Mouse (Mus musculus) spleen, adult 18-20 months (tissue): ENCODE results near the gene Olfr1307.

Source experiments
- DNase-seq, 2 experiments: peaks; one replicate each; pipeline ENCODE4 v3.0.0; 2022; ENCODE audit warnings: mixed read lengths in 2 of 2

The Olfr1307 gene

DNA sequence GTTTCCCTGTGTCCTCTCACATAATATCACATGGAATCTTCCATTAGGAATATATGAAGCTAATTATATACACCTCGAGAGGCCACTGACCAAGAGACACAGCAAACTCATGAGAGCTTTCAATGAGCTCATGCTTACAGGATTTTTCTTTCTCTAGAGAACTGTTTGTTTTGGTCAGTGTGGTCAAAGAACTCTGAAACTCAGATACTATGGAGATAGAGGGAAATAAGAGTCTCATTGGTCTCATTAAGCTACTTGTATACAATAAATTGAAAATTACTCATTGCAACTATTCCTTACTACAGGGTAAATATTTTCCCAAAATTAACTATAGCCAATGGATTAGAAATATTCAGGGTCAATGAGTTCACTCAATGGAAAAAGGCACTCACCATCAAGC, at the start of gene Olfr1307:
Gene Olfr1307, minus strand, starts transcription at position 101 of the 400 bp plus-strand sequence.
- no peak for DNase-seq

DNA sequence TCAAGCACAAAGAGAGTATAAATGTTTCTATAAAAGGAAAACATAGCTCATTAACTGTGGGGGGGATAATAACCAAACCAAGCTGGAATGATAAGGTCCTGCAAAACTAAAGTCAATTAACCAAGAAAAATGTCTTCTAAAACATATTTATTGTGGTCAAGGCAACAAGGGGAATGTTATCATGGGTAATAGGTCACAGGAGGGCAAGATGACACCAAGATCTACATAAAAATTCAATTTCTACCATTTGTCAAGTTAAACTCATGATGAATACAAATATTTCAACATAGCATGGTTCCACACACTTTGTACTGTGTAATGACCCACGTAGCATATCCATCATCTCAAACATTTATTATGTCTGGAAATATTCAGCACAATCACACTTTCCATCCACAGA, 40.9 kb upstream of the Olfr1307 start, which contains the start of gene Olfr1309:
Gene Olfr1309, minus strand, starts transcription at position 101 of the 400 bp plus-strand sequence.
- no peak for DNase-seq

DNA sequence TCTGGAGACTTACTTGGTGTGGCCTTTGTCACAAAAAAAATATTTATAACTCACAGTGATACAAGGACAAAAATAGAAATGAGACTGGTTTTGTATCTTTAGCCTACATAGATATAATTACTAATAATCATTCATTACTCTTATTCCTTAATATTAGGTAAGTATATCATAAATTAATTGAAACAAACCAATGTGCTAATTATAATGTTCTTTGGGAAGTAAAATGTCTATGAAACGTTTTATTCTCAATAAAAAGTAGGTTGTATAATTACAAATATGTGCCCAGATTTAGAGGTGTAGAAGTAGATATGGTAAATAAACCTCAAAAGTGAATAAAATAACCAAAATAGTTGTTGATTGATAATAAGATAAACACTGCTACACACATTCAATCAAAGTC, 15.6 kb upstream of the Olfr1307 start, which contains the start of gene Olfr1308:
Gene Olfr1308, minus strand, starts transcription at position 101 of the 400 bp plus-strand sequence.
- no peak for DNase-seq

DNA sequence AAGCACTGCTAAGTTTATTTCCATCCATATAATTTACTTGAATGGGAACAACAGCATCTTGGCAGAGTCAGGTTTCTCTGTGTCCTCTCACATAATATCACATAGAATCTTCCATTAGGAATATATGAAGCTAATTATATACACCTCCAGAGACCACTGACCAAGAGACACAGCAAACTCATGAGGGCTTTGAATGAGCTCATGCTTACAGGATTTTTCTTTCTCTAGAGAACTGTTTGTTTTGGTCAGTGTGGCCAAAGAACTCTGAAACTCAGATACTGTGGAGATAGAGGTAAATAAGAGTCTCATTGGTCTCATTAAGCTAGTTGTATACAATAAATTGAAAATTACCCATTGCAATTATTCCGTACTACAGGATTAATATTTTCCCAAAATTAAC, 33.1 kb downstream of the Olfr1307 start, which contains the start of gene Olfr1306:
Gene Olfr1306, minus strand, starts transcription at position 101 of the 400 bp plus-strand sequence.
- DNase-seq = no peak
